In genomic region chr19:4557796-4558569, GRCm38 (mm10) we compare ENCODE assay signal across 8 mouse cellular contexts. TPM values are rescaled to one million over a fixed set of nuclear protein-coding genes. Genes with fewer than 3 reads are reported as not detected.
A peak's percentile ranks its signal among the peaks of the same experiment; 100 is the strongest.
DNase-seq lines count a peak whose midpoint lies in the region; ATAC-seq lines count a peak whose summit lies in the region.

No protein-coding gene starts in this region.

- no peaks in the 10 kb centered on the region for H3K36me3 ChIP-seq in heart, embryonic 10.5 days
- no peaks in the 10 kb centered on the region for H3K36me3 ChIP-seq in forebrain, embryonic 15.5 days
- H3K36me3 ChIP-seq in kidney, embryonic 15.5 days = no peaks in the 10 kb centered on the region

- intact Hi-C loops in heart, postnatal 25 days (cut with DNase I) = no loop called here

- ATAC-seq in forebrain, embryonic 15.5 days (replicated peaks) = peak; percentile 82
- peak; percentile 86; the same call in 1 of the 2 replicates for ATAC-seq in kidney, embryonic 15.5 days (replicated peaks; ENCODE audit: low FRiP score)

- H3K4me1 ChIP-seq in heart, embryonic 10.5 days = peaks cover 29% of the 10 kb centered on the region
- H3K4me1 ChIP-seq in forebrain, embryonic 15.5 days = peaks cover 24% of the 10 kb centered on the region
- H3K4me1 ChIP-seq in kidney, embryonic 15.5 days = 0 out of 2 replicates have a peak, but pooled peaks cover 6% of the 10 kb centered on the region

- H3K4me3 ChIP-seq in heart, embryonic 10.5 days = 0 out of 2 replicates have a peak overlapping the region, but pooled peaks have one; percentile 13
- H3K4me3 ChIP-seq in forebrain, embryonic 15.5 days = no peak overlapping the region
- no peak overlapping the region for H3K4me3 ChIP-seq in kidney, embryonic 15.5 days (replicated peaks)

- no peaks in the 10 kb centered on the region for H3K9me3 ChIP-seq in heart, embryonic 10.5 days
- H3K9me3 ChIP-seq in forebrain, embryonic 15.5 days = no peaks in the 10 kb centered on the region
- H3K9me3 ChIP-seq in kidney, embryonic 15.5 days (replicated peaks) = no peaks in the 10 kb centered on the region

- peak overlapping the region; percentile 44 for H3K27ac ChIP-seq in heart, embryonic 10.5 days
- H3K27ac ChIP-seq in forebrain, embryonic 15.5 days (replicated peaks) = peak overlapping the region; percentile 66
- H3K27ac ChIP-seq in kidney, embryonic 15.5 days = peak overlapping the region; percentile 11; the same call in 1 of the 2 replicates

- H3K4me2 ChIP-seq in forebrain, embryonic 15.5 days (replicated peaks) = no peak overlapping the region
- no peak overlapping the region for H3K4me2 ChIP-seq in kidney, embryonic 15.5 days

- H3K27me3 ChIP-seq in heart, embryonic 10.5 days (ENCODE audit: insufficient read depth, poor library complexity, severe bottlenecking) = no peaks in the 10 kb centered on the region
- no peaks in the 10 kb centered on the region for H3K27me3 ChIP-seq in forebrain, embryonic 15.5 days
- no peaks in the 10 kb centered on the region for H3K27me3 ChIP-seq in kidney, embryonic 15.5 days

- WGBS in heart, embryonic 10.5 days = 63% methylated on average over 8 of the region's 8 CpGs
- WGBS in forebrain, embryonic 15.5 days = 45% methylated on average over 8 of the region's 8 CpGs
- WGBS in kidney, embryonic 15.5 days = 70% methylated on average over 8 of the region's 8 CpGs

- no peak overlapping the region; the same call in 1 of the 2 replicates for H3K9ac ChIP-seq in forebrain, embryonic 15.5 days (replicated peaks)
- no peak overlapping the region for H3K9ac ChIP-seq in kidney, embryonic 15.5 days

- no peak for DNase-seq in heart, embryonic 10.5 days (ENCODE audit: low spot score)
- no peak for DNase-seq in heart, postnatal 25 days (ENCODE audit: low spot score)
- DNase-seq in brain, adult 2 months (ENCODE audit: low read depth, low spot score) = peak; percentile 24
- peak; percentile 86 for DNase-seq in liver
- DNase-seq in right cerebral cortex, postnatal 4 days = peak; percentile 65
- DNase-seq in B cell, adult 2 months = no peak

RNA-seq across cellular contexts. Expression of gene Pcx, which starts 47.7 kb away (rescaled TPM):
- 21.4 and 25.3 TPM in 2 replicates for polyA plus RNA-seq in heart, embryonic 10.5 days (2016; fragmentation: Nextera tagmentation; extraction: Ambion mirVana)
- 10 to 100 TPM; 30.9 to 36.8 TPM for total RNA-seq in heart, postnatal 25 days (2021)
- 26.8 and 28.4 TPM in 2 replicates for polyA plus RNA-seq in forebrain, embryonic 15.5 days (2015; fragmentation: Nextera tagmentation; extraction: Ambion mirVana)
- 30.4 and 35.2 TPM in 2 replicates for polyA plus RNA-seq in kidney, embryonic 15.5 days (2015; fragmentation: Nextera tagmentation; extraction: Ambion mirVana)

RNA-seq across cellular contexts. Expression of gene Lrfn4, which starts 57.5 kb away (rescaled TPM):
- 4.4 and 7.2 TPM in 2 replicates for polyA plus RNA-seq in heart, embryonic 10.5 days (2016; fragmentation: Nextera tagmentation; extraction: Ambion mirVana)
- 10 to 100 TPM in 1 of 2 experiments, 1 to 10 TPM in 1; 9.5 to 10.5 TPM for total RNA-seq in heart, postnatal 25 days (2021)
- 10.9 and 11.7 TPM in 2 replicates for polyA plus RNA-seq in forebrain, embryonic 15.5 days (2015; fragmentation: Nextera tagmentation; extraction: Ambion mirVana)
- 6.6 and 7.7 TPM in 2 replicates for polyA plus RNA-seq in kidney, embryonic 15.5 days (2015; fragmentation: Nextera tagmentation; extraction: Ambion mirVana)

RNA-seq across cellular contexts. Expression of gene 2010003K11Rik, which starts 59.6 kb away (rescaled TPM):
- polyA plus RNA-seq in heart, embryonic 10.5 days (2016; fragmentation: Nextera tagmentation; extraction: Ambion mirVana) = not detected in 2 replicates
- total RNA-seq in heart, postnatal 25 days (2021) = under 1 TPM in 1 of 2 experiments, not detected in 1; 0.22 TPM
- polyA plus RNA-seq in forebrain, embryonic 15.5 days (2015; fragmentation: Nextera tagmentation; extraction: Ambion mirVana) = not detected in 2 replicates
- 0.28 TPM in 1 of 2 replicates, not detected in the other for polyA plus RNA-seq in kidney, embryonic 15.5 days (2015; fragmentation: Nextera tagmentation; extraction: Ambion mirVana)

Comparison
In these comparisons a context has a peak if more than half of its experiments do, and no peak if none do; other contexts are left out.
1. DNase-seq: peak in brain, adult 2 months (single experiment), liver (single experiment) and right cerebral cortex, postnatal 4 days (single experiment); none in heart, embryonic 10.5 days (single experiment), heart, postnatal 25 days (single experiment) and B cell, adult 2 months (0 of 2).
2. H3K27ac ChIP-seq: peak in every context shown above with its lines; median percentile 66 in forebrain, embryonic 15.5 days; 44 in heart, embryonic 10.5 days; 11 in kidney, embryonic 15.5 days.